Mouse (Mus musculus) cerebellum, adult 9-10 months (tissue): ENCODE results near the gene Cpb2.

Experiments used
- DNase-seq: peaks from one replicate; pipeline ENCODE4 v3.0.0; 2022

Cpb2 gene

GRCm38 (mm10) chr14:75250432-75250831 lies 8.3 kb downstream of the Cpb2 start:
- DNase-seq = no peak

- DNase-seq = no peak
Observed at GRCm38 (mm10) chr14:75256521-75256920, 14.4 kb downstream of the Cpb2 start.

GRCm38 (mm10) chr14:75269531-75269930 lies 27.4 kb downstream of the Cpb2 start:
- DNase-seq = no peak

- DNase-seq = no peak
Observed at GRCm38 (mm10) chr14:75279716-75280115, 37.6 kb downstream of the Cpb2 start.

GRCm38 (mm10) chr14:75280406-75280805 lies 38.3 kb downstream of the Cpb2 start:
- DNase-seq = no peak

GRCm38 (mm10) chr14:75283609-75284192 lies 41.6 kb downstream of the Cpb2 start:
- no peak for DNase-seq

GRCm38 (mm10) chr14:75284193-75284915 lies 42.3 kb downstream of the Cpb2 start, which contains the start of gene Zc3h13:
Gene Zc3h13 (plus strand): TSS chr14:75284373.
- DNase-seq = peak; percentile 95

- DNase-seq = no peak
Observed at GRCm38 (mm10) chr14:75301081-75301480, 59.0 kb downstream of the Cpb2 start.

- DNase-seq = no peak
Observed at GRCm38 (mm10) chr14:75303807-75304206, 61.7 kb downstream of the Cpb2 start.

- DNase-seq = no peak
Observed at GRCm38 (mm10) chr14:75307855-75308254, 65.8 kb downstream of the Cpb2 start.

GRCm38 (mm10) chr14:75309336-75309992 lies 67.4 kb downstream of the Cpb2 start:
- DNase-seq = no peak

- DNase-seq = no peak
Observed at GRCm38 (mm10) chr14:75314484-75314883, 72.4 kb downstream of the Cpb2 start.

- DNase-seq = no peak
Observed at GRCm38 (mm10) chr14:75318736-75319135, 76.6 kb downstream of the Cpb2 start.

GRCm38 (mm10) chr14:75320269-75320668 lies 78.2 kb downstream of the Cpb2 start:
- no peak for DNase-seq

- DNase-seq = no peak
Observed at GRCm38 (mm10) chr14:75323354-75323753, 81.3 kb downstream of the Cpb2 start.

GRCm38 (mm10) chr14:75328062-75328461 lies 86.0 kb downstream of the Cpb2 start:
- DNase-seq = no peak

GRCm38 (mm10) chr14:75330621-75331020 lies 88.5 kb downstream of the Cpb2 start:
- no peak for DNase-seq
